Mouse (Mus musculus) forebrain, postnatal 0 days (tissue): ENCODE measurements around the gene Pls1. TPM values are rescaled to one million over a fixed set of nuclear protein-coding genes. Genes with fewer than 3 reads are reported as not detected.

ENCODE experiments used
- ATAC-seq: fragments of 200-750 bp; cut with Nextera tagmentation; 2 replicates; pipeline ENCODE4 v1.8.0; 2017; ENCODE audit warnings: mild to moderate bottlenecking, moderate library complexity
- DNase-seq: peaks from one replicate; pipeline ENCODE4 v3.0.0-alpha.2; 2015
- H3K27ac ChIP-seq: fragments of 300-500 bp; sonication (generic); 2 replicates; pipeline ENCODE4 v1.5.1; 2014; ENCODE audit warnings: low read depth, mild to moderate bottlenecking, antibody characterized with exemption, low read length, moderate library complexity, mixed read lengths
- H3K27me3 ChIP-seq: fragments of 300-500 bp; sonication (generic); 2 replicates; pipeline ENCODE4 v1.6.1; 2014; ENCODE audit warnings: mild to moderate bottlenecking, low read length, mixed read lengths; ENCODE audit not compliant: insufficient read depth
- H3K36me3 ChIP-seq: fragments of 300-500 bp; sonication (generic); 2 replicates; pipeline ENCODE4 v1.6.1; 2014; ENCODE audit warnings: mild to moderate bottlenecking, moderate library complexity; ENCODE audit not compliant: insufficient read depth
- H3K4me1 ChIP-seq: fragments of 300-500 bp; sonication (generic); 2 replicates; pipeline ENCODE4 v1.6.1; 2014; ENCODE audit warnings: antibody characterized with exemption; ENCODE audit not compliant: insufficient read depth
- H3K4me2 ChIP-seq: fragments of 300-500 bp; sonication (generic); 2 replicates; pipeline ENCODE4 v1.6.1; 2014; ENCODE audit warnings: low read depth, mild to moderate bottlenecking, moderate library complexity
- H3K4me3 ChIP-seq: fragments of 300-500 bp; sonication (generic); 2 replicates; pipeline ENCODE4 v1.5.1; 2014; ENCODE audit warnings: low read depth, low read length, mixed read lengths
- H3K9ac ChIP-seq: fragments of 300-500 bp; sonication (generic); 2 replicates; pipeline ENCODE4 v1.6.1; 2014; ENCODE audit warnings: mild to moderate bottlenecking
- H3K9me3 ChIP-seq: fragments of 300-500 bp; sonication (generic); 2 replicates; pipeline ENCODE4 v1.6.1; 2016; ENCODE audit warnings: low read length
- CTCF ChIP-seq: sonication (generic); IDR thresholded peaks from 2 replicates; pipeline ENCODE4 v1.5.1; 2016; ENCODE audit warnings: antibody characterized with exemption, control low read depth, low read depth
- WGBS: fragments of 180-500 bp; shearing (Covaris S2); extraction: QIAGEN DNeasy Blood & Tissue Kit; methylation state at CpG from one replicate; pipeline ENCODE4 v1.1.7; 2014; 5-methylcytosine and 5-hydroxymethylcytosine counted together
- polyA plus RNA-seq: library from polyadenylated mRNA; unstranded; fragments of >200 nt; fragmentation: Nextera tagmentation; extraction: Ambion mirVana; gene quantifications from 2 replicates; pipeline ENCODE4 v1.2.1, GENCODE M21; 2015
- total RNA-seq: library from RNA; depleted of rRNA; stranded (reverse); fragments of >200 nt; gene quantifications from 2 replicates; pipeline ENCODE4 v1.2.3, GENCODE M21; 2014; rRNA removed

Gene Pls1
- total and polyA plus RNA-seq, 2 experiments from 2014 or later = 1.3 to 2.9 TPM

DNA sequence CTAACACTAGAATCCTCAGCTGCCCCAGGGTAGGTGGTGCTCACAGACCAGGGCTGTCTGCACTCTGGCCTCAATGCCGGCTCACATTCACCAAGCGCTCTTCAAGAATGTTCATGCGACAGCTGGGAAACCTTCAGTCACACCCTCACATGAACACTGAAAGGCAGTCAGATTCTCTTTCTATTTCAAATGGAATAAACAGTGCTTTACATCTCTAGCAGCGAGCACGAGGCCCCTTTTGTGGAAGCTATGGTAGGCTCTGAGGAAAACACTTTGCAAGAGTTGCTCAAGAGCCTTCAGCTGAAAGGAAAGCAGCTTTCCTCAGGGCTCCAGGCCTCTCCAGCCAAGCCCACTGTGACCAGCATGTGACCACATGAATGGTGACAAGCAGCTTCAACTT, 139.7 kb downstream of the Pls1 start:
- DNase-seq (no peak), ATAC-seq (no peak)
- no peaks in the 10 kb centered on the region for H3K9me3 ChIP-seq
- WGBS = 81% methylated on average over 5 of the region's 5 CpGs
- no peak overlapping the region for H3K9ac ChIP-seq
- no peaks in the 10 kb centered on the region for H3K27me3 ChIP-seq
- no peak overlapping the region for H3K4me3 ChIP-seq
- no peak overlapping the region for H3K27ac ChIP-seq
- peaks cover 5% of the 10 kb centered on the region; the same call in 1 of the 2 replicates for H3K36me3 ChIP-seq
- no peak for TF ChIP-seq CTCF
- H3K4me1 ChIP-seq = no peaks in the 10 kb centered on the region
- no peak overlapping the region for H3K4me2 ChIP-seq

DNA sequence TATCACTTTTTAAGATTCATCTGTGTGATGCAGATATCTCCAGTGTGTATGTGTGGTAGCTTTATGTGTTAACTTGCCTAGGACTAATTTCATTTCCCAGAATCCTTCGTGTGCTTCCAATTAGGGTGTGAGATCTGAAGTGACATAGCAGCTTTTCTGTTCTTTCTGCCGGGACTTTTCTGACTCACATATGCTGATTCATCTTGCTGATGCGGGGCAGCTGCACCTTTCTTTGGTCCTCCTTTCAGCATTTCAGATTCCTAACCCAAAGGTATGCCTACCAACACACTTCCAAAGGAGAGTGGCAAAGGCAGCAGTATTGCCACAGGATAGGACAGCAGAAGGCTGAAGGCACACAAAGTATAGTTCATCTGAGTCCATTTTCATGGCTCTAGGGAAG, 141.0 kb downstream of the Pls1 start:
- WGBS = 77% methylated on average over 3 of the region's 3 CpGs
- H3K9ac ChIP-seq = no peak overlapping the region
- H3K4me2 ChIP-seq = no peak overlapping the region
- no peaks in the 10 kb centered on the region for H3K9me3 ChIP-seq
- H3K36me3 ChIP-seq = peaks cover 5% of the 10 kb centered on the region; the same call in 1 of the 2 replicates
- no peaks in the 10 kb centered on the region for H3K4me1 ChIP-seq
- DNase-seq (no peak), ATAC-seq (no peak)
- no peaks in the 10 kb centered on the region for H3K27me3 ChIP-seq
- no peak overlapping the region for H3K27ac ChIP-seq
- H3K4me3 ChIP-seq = no peak overlapping the region
- no peak for TF ChIP-seq CTCF

Other genes with a start within 250 kb of the Pls1 start
- gene Pcolce2, start 207.7 kb downstream of the Pls1 start, total RNA-seq = 1.5 and 2.2 TPM in 2 replicates
- 1.8 and 2.5 TPM in 2 replicates for gene Pcolce2, start 207.7 kb downstream of the Pls1 start, polyA plus RNA-seq
- gene Trpc1, start 94.9 kb downstream of the Pls1 start, total RNA-seq = 27.6 and 33.3 TPM in 2 replicates
- gene Trpc1, start 94.9 kb downstream of the Pls1 start, polyA plus RNA-seq = 5.2 and 7.3 TPM in 2 replicates
- gene Atr, start 12.3 kb upstream of the Pls1 start, total RNA-seq = 21.5 and 25.9 TPM in 2 replicates
- 2.6 and 4.9 TPM in 2 replicates for gene Atr, start 12.3 kb upstream of the Pls1 start, polyA plus RNA-seq
- 14.2 and 23.7 TPM in 2 replicates for gene Xrn1, start 109.4 kb upstream of the Pls1 start, total RNA-seq
- gene Xrn1, start 109.4 kb upstream of the Pls1 start, polyA plus RNA-seq = 7.7 and 12.6 TPM in 2 replicates